Mouse (Mus musculus): ENCODE data around the gene Sgms1. TPM values are rescaled to one million over a fixed set of nuclear protein-coding genes. Genes with fewer than 3 reads are reported as not detected.
"Not testable (repeated sequence)": the region's sequence is repeated elsewhere in the genome, so short reads cannot be mapped to it uniquely, and the experiment has no call there.

Gene Sgms1
- polyA plus RNA-seq, 1 experiment from 2014 or later, result 36.7 TPM

DNA sequence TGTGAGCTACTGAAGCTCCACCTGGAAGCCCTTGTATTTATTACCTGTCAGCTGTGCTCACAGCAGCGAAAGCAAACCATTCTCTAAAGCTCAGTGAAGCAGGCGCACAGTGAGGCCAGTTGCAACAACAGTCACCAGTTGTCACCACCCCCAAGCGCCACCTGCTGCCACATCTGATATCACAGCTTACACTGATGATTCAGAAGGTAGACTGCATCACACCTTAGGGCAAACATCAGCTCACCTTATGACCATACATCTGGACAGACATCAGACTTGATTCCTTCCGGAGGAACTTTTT is 69.2 kb downstream of the Sgms1 start:
- H3K9ac ChIP-seq, result no peak overlapping the region
- ATAC-seq (replicated peaks; ENCODE audit: insufficient number of reproducible peaks, insufficient read depth, low FRiP score, low read depth), result no peak
- H3K4me3 ChIP-seq, result no peak overlapping the region
- 63% methylated on average over 4 of the region's 4 CpGs for WGBS
- no peak overlapping the region for H3K27ac ChIP-seq
- H3K9me3 ChIP-seq (replicated peaks), result no peaks in the 10 kb centered on the region
- no peak overlapping the region for H3K4me2 ChIP-seq
- no peaks in the 10 kb centered on the region for H3K27me3 ChIP-seq
- no peaks in the 10 kb centered on the region for H3K36me3 ChIP-seq
- peaks cover 27% of the 10 kb centered on the region for H3K4me1 ChIP-seq (replicated peaks)

DNA sequence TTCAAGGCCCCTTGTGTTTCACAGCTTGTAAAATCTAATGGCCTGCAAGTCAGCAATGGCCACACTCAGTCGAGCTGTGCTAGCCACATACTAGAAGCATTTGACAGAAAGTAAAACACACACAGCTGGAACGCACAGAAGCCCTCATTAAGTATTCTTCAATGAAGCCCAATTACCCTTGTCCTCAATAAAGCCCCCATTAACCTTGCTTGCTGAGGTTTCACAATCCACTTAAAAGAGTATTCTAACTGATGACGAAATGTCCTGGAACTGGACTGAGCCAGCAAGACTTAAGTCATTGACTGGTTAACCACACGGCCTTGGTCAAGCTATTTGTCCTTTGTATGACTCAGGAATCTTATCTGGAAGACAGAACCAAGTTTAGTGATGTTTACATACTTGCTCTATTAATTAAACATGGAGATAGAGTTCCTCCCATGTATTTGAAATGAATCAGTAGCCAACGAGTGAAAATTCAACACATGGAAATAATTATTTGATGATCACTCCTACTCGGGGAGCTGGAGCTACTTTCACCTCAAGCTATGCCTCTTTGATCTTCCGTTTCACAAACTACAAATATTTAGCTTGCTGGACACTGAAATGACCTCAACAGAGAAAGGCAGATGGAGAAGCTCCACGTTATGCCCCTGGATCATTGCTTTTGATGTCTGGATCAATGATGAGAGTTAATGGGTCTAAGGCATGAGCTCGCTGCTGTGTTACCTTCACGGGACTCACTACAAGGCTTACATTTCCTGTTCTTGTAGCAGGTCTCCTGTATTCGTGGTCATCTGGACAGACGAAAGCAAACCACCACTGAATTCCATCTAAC is 69.8 kb downstream of the Sgms1 start:
- Histone ChIP-seq H3K4me3 (no peak overlapping the region), H3K27ac (no peak overlapping the region), H3K36me3 (no peaks in the 10 kb centered on the region), H3K4me1 (replicated peaks) (peaks cover 22% of the 10 kb centered on the region), H3K4me2 (no peak overlapping the region), H3K9me3 (replicated peaks) (no peaks in the 10 kb centered on the region), H3K27me3 (no peaks in the 10 kb centered on the region), H3K9ac (no peak overlapping the region)
- WGBS, result 69% methylated on average over 12 of the region's 12 CpGs
- ATAC-seq (replicated peaks; ENCODE audit: insufficient number of reproducible peaks, insufficient read depth, low FRiP score, low read depth), result no peak

DNA sequence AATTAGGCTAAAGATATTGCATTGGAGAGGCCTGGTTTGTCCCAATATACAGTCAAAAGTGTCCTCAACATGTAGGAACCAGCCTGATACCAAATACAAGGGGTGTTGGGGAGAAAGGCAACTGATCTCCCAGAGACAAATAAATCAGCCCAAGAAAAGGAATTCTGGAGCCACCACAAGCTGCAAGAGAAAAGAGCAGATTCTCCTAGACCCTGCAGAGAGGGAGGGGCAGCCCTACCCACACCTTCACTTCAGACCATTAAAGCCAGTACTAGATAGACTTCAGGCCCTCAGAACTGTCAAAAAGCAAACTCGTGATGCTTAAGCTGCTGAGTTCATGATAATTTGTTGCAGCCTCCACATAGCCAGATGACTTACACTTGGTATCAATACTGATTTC is 70.5 kb downstream of the Sgms1 start:
- 69% methylated on average over 1 of the region's 1 CpGs for WGBS
- H3K36me3 ChIP-seq, result no peaks in the 10 kb centered on the region
- H3K4me3 ChIP-seq, result no peak overlapping the region
- ATAC-seq (replicated peaks; ENCODE audit: insufficient number of reproducible peaks, insufficient read depth, low FRiP score, low read depth), result no peak
- no peaks in the 10 kb centered on the region for H3K27me3 ChIP-seq
- peaks cover 20% of the 10 kb centered on the region for H3K4me1 ChIP-seq (replicated peaks)
- H3K4me2 ChIP-seq, result no peak overlapping the region
- no peaks in the 10 kb centered on the region for H3K9me3 ChIP-seq (replicated peaks)
- H3K27ac ChIP-seq, result no peak overlapping the region
- no peak overlapping the region for H3K9ac ChIP-seq

DNA sequence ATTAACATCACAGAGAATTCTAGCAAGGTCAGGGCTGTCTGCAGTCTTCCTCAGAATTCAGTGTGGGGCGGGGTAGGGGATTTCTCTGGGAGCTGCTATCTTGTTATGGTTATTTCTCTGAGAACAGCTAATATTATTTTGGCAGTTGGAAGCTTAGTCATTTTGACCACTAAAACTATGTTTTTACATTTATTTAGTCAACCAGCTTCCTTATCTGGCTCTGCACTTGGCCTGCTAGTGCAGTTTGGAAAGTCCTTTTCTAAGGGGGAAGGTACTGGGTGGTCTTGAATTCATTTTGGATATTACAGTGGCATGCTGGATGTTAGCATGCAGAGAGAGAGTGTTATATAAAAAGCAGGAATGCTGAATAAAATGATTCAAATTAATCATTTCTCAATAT is 72.2 kb downstream of the Sgms1 start:
- H3K36me3 ChIP-seq; H3K9ac ChIP-seq; H3K27ac ChIP-seq; H3K27me3 ChIP-seq; H3K4me2 ChIP-seq; ATAC-seq (replicated peaks; ENCODE audit: insufficient number of reproducible peaks, insufficient read depth, low FRiP score, low read depth); H3K4me3 ChIP-seq; H3K9me3 ChIP-seq (replicated peaks): not testable (repeated sequence)
- WGBS, result 93% methylated on average over 1 of the region's 1 CpGs
- H3K4me1 ChIP-seq (replicated peaks), result peaks cover 16% of the 10 kb centered on the region

DNA sequence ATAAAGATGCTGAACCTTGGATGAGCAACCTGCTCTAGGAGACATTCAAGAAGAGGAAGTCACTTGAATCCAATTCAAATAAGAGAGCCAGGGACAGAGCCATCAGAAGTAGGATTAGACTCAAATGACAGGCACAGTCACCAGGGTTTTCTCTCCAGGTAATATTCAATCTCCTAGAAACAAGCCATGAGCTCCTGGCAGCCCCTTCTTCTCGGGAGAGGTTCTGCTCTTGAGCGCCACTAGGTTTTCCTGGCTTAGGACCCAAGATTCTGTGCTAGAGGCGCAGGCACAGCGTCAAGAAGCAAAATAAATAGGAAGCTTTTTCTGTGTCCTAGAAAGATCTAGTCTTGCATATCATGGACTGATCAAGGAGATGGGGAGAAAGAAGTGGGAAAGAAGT is 76.2 kb downstream of the Sgms1 start:
- ATAC-seq (replicated peaks; ENCODE audit: insufficient number of reproducible peaks, insufficient read depth, low FRiP score, low read depth), result no peak
- H3K27ac ChIP-seq, result no peak overlapping the region
- 87% methylated on average over 4 of the region's 4 CpGs for WGBS
- no peaks in the 10 kb centered on the region for H3K36me3 ChIP-seq
- no peaks in the 10 kb centered on the region for H3K27me3 ChIP-seq
- H3K9me3 ChIP-seq (replicated peaks), result no peaks in the 10 kb centered on the region
- no peak overlapping the region for H3K4me3 ChIP-seq
- no peak overlapping the region for H3K4me2 ChIP-seq
- no peak overlapping the region for H3K9ac ChIP-seq
- no peaks in the 10 kb centered on the region for H3K4me1 ChIP-seq (replicated peaks)

DNA sequence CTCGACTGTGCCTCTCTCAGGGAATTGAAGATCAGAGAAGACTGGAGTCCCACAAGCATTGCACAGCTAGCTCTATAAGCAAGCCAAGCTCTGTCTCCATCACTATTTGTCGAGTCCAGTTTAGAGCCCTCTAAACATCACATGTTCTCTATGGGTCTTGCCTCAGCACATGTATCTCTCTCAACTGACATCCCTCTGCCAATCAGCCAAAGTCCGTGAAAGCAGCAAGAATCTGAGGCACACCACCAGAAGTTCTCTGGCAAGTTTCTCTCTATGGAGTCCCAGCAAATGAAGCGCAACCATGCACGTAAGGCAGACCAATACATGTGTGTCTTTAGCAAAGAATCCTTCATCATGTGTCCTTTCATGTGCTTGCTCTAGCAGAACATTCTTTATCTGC is 77.8 kb downstream of the Sgms1 start:
- Histone ChIP-seq H3K27ac (no peak overlapping the region), H3K9ac (no peak overlapping the region), H3K36me3 (no peaks in the 10 kb centered on the region), H3K27me3 (no peaks in the 10 kb centered on the region), H3K4me1 (replicated peaks) (no peaks in the 10 kb centered on the region), H3K4me2 (no peak overlapping the region), H3K4me3 (no peak overlapping the region), H3K9me3 (replicated peaks) (no peaks in the 10 kb centered on the region)
- WGBS, result 94% methylated on average over 5 of the region's 5 CpGs
- no peak for ATAC-seq (replicated peaks; ENCODE audit: insufficient number of reproducible peaks, insufficient read depth, low FRiP score, low read depth)

DNA sequence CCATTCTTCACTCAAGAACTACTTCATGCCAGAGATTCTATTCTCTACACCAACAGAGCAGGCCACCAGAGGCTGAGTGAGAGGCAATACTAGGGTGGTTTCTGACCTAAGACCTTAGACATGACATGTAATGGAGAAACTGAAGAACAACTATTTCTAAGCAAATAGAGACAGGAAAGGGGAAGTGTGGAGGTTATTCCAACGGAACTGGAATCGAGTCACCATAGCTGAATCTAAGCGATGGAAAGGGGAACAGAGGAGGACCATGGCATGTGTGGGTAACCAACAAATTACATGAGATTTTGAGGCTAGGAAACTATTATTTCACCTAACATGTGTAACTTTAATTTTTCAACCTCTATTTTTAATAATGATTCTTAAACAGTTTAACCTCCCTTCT is 78.5 kb downstream of the Sgms1 start:
- no peaks in the 10 kb centered on the region for H3K4me1 ChIP-seq (replicated peaks)
- H3K27ac ChIP-seq, result no peak overlapping the region
- no peaks in the 10 kb centered on the region for H3K27me3 ChIP-seq
- 88% methylated on average over 3 of the region's 3 CpGs for WGBS
- H3K36me3 ChIP-seq, result no peaks in the 10 kb centered on the region
- no peaks in the 10 kb centered on the region for H3K9me3 ChIP-seq (replicated peaks)
- no peak for ATAC-seq (replicated peaks; ENCODE audit: insufficient number of reproducible peaks, insufficient read depth, low FRiP score, low read depth)
- no peak overlapping the region for H3K9ac ChIP-seq
- no peak overlapping the region for H3K4me3 ChIP-seq
- H3K4me2 ChIP-seq, result no peak overlapping the region

DNA sequence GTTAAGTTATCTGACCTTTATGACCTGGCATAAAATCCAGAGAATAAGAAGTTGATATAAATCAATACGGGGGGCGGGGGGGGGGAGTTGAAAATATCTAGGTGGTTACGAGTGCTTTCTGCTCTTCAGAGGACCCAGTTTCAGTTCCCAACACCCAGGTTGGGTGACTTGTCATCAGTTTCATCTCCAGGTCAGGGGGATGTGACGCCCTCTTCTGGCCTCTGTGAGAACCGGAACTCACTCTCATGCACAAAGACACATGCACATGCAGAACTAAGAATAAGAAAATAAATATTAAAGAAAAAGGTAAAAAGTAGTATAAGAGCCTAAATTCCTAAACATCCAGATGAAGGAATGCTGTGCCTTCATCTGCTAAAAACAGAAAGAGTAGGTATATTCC is 79.0 kb downstream of the Sgms1 start:
- Histone ChIP-seq H3K9ac (no peak overlapping the region), H3K36me3 (no peaks in the 10 kb centered on the region), H3K4me2 (no peak overlapping the region), H3K4me3 (no peak overlapping the region), H3K9me3 (replicated peaks) (no peaks in the 10 kb centered on the region), H3K4me1 (replicated peaks) (no peaks in the 10 kb centered on the region), H3K27ac (no peak overlapping the region), H3K27me3 (no peaks in the 10 kb centered on the region)
- no peak for ATAC-seq (replicated peaks; ENCODE audit: insufficient number of reproducible peaks, insufficient read depth, low FRiP score, low read depth)
- WGBS, result 91% methylated on average over 5 of the region's 5 CpGs

DNA sequence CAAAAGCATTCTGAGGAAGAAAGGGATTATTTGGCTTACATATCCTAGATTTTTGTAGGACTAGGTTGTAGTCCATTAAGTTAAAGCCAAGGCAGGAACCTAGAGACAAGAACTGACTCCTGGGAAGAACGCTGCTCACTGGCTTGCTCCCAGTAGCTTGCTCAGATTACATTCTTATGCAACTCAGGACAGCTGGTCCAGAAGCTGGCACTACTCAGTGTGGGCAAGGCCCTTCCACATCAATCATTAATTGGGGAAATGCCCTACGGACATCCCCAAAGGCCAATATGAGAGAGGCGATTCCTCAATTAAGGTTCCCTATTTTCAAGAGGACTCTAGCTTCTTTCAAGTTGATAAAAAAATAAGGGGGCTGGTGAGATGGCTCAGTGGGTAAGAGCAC is 80.2 kb downstream of the Sgms1 start:
- Histone ChIP-seq H3K4me1 (replicated peaks) (peaks cover 7% of the 10 kb centered on the region), H3K4me3 (no peak overlapping the region), H3K27me3 (no peaks in the 10 kb centered on the region), H3K9ac (no peak overlapping the region), H3K9me3 (replicated peaks) (no peaks in the 10 kb centered on the region), H3K36me3 (no peaks in the 10 kb centered on the region), H3K27ac (no peak overlapping the region), H3K4me2 (no peak overlapping the region)
- ATAC-seq (replicated peaks; ENCODE audit: insufficient number of reproducible peaks, insufficient read depth, low FRiP score, low read depth), result no peak
- WGBS, result 81% methylated on average over 3 of the region's 3 CpGs

DNA sequence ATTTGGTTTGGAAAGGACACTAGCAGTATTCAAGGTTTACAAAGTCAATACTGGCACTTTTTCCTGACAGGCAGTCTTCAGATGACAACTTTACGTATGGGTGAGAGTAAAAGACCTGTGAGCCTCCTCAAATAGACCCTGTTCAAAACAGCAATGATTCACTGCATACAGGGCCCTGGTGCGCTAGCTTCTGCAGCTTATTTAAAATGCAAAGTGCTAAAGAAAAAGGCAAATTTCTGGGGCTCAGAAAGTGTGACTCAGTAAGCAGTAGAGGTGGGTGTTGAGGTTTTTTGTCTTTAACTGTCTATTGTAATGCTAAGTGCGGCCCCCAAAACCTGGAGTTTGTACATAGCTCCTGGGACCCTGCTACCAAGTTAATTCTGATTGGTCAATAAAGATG is 81.2 kb downstream of the Sgms1 start:
- no peaks in the 10 kb centered on the region for H3K36me3 ChIP-seq
- no peak for ATAC-seq (replicated peaks; ENCODE audit: insufficient number of reproducible peaks, insufficient read depth, low FRiP score, low read depth)
- H3K4me3 ChIP-seq, result no peak overlapping the region
- no peak overlapping the region for H3K9ac ChIP-seq
- H3K27ac ChIP-seq, result no peak overlapping the region
- H3K9me3 ChIP-seq (replicated peaks), result no peaks in the 10 kb centered on the region
- 95% methylated on average over 3 of the region's 3 CpGs for WGBS
- peaks cover 15% of the 10 kb centered on the region for H3K4me1 ChIP-seq (replicated peaks)
- H3K27me3 ChIP-seq, result no peaks in the 10 kb centered on the region
- H3K4me2 ChIP-seq, result no peak overlapping the region

DNA sequence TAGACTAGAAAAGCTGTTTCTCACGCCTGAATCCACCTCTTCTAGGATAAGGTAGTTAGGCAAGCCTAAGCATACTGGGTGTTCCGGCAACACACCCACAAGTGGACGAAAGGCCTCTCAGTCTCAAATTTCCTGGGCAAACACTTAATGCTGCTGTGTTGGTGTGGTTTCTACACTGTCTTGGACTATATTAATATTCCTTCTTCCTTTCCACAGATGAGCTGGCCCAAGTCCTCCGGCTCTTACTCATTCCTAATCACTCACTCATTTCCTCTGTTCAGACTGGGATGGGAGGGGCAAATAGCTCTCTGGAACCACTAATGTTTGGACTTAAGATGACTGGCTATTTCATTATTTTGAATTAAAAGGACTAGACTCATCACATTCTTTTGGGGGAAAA is 84.6 kb downstream of the Sgms1 start:
- Histone ChIP-seq H3K4me3 (no peak overlapping the region), H3K4me1 (replicated peaks) (peaks cover 25% of the 10 kb centered on the region)

More for the DNA sequence above, 84.6 kb downstream of the Sgms1 start:
- peak; percentile 65 for ATAC-seq (replicated peaks; ENCODE audit: insufficient number of reproducible peaks, insufficient read depth, low FRiP score, low read depth)
- H3K36me3 ChIP-seq, result no peaks in the 10 kb centered on the region
- H3K4me2 ChIP-seq, result peak overlapping the region; percentile 7; the same call in 1 of the 2 replicates
- no peaks in the 10 kb centered on the region for H3K27me3 ChIP-seq
- H3K27ac ChIP-seq, result peak overlapping the region; percentile 88
- WGBS, result 50% methylated on average over 4 of the region's 4 CpGs
- no peak overlapping the region for H3K9ac ChIP-seq
- no peaks in the 10 kb centered on the region for H3K9me3 ChIP-seq (replicated peaks)
